Mouse (Mus musculus) forebrain, embryonic 16.5 days (tissue): Measurements from ENCODE around the gene Actr1a. TPM values are rescaled to one million over a fixed set of nuclear protein-coding genes. Genes with fewer than 3 reads are reported as not detected.

ENCODE experiments used
- ATAC-seq: fragments of 200-750 bp; cut with Nextera tagmentation; 2 replicates; pipeline ENCODE4 v1.8.0; 2017; ENCODE audit warnings: mild to moderate bottlenecking, moderate library complexity
- H3K27ac ChIP-seq: fragments of 300-500 bp; sonication (generic); 2 replicates; pipeline ENCODE4 v1.5.1; 2014; ENCODE audit warnings: low read length, control low read depth
- H3K27me3 ChIP-seq: fragments of 300-500 bp; sonication (generic); replicated peaks from 2 replicates; pipeline ENCODE4 v1.6.1; 2014; ENCODE audit warnings: low read length; ENCODE audit not compliant: control insufficient read depth, insufficient read depth
- H3K36me3 ChIP-seq: fragments of 300-500 bp; sonication (generic); 2 replicates; pipeline ENCODE4 v1.6.1; 2014; ENCODE audit not compliant: control insufficient read depth, insufficient read depth
- H3K4me1 ChIP-seq: fragments of 300-500 bp; sonication (generic); replicated peaks from 2 replicates; pipeline ENCODE4 v1.6.1; 2014; ENCODE audit warnings: low read length; ENCODE audit not compliant: control insufficient read depth, insufficient read depth
- H3K4me2 ChIP-seq: fragments of 300-500 bp; sonication (generic); 2 replicates; pipeline ENCODE4 v1.6.1; 2014; ENCODE audit warnings: mild to moderate bottlenecking, low read length, control low read depth
- H3K4me3 ChIP-seq: fragments of 300-500 bp; sonication (generic); replicated peaks from 2 replicates; pipeline ENCODE4 v1.5.1; 2014; ENCODE audit warnings: mild to moderate bottlenecking, low read length, control low read depth
- H3K9ac ChIP-seq: fragments of 300-500 bp; sonication (generic); replicated peaks from 2 replicates; pipeline ENCODE4 v1.6.1; 2014; ENCODE audit warnings: low read depth, low read length, control low read depth
- H3K9me3 ChIP-seq: fragments of 300-500 bp; sonication (generic); 2 replicates; pipeline ENCODE4 v1.6.1; 2016; ENCODE audit warnings: low read length; ENCODE audit not compliant: control insufficient read depth
- WGBS: fragments of 180-500 bp; shearing (Covaris S2); extraction: QIAGEN DNeasy Blood & Tissue Kit; methylation state at CpG from one replicate; pipeline ENCODE4 v1.1.7; 2014; 5-methylcytosine and 5-hydroxymethylcytosine counted together
- polyA plus RNA-seq: library from polyadenylated mRNA; unstranded; fragments of >200 nt; fragmentation: Nextera tagmentation; extraction: Ambion mirVana; gene quantifications from 2 replicates; pipeline ENCODE4 v1.2.1, GENCODE M21; 2015

Gene Actr1a
- polyA plus RNA-seq, 1 experiment from 2014 or later: 400 TPM

GRCm38 (mm10) chr19:46394712-46395108 lies 838 bp downstream of the Actr1a start:
- ATAC-seq: no peak
- H3K27ac ChIP-seq: no peak overlapping the region
- H3K4me1 ChIP-seq: peaks cover 36% of the 10 kb centered on the region
- no peaks in the 10 kb centered on the region for H3K9me3 ChIP-seq
- H3K4me2 ChIP-seq: peak overlapping the region; percentile 92
- WGBS: 9% methylated on average over 10 of the region's 10 CpGs
- no peaks in the 10 kb centered on the region for H3K36me3 ChIP-seq
- H3K9ac ChIP-seq: peak overlapping the region; percentile 51
- no peaks in the 10 kb centered on the region for H3K27me3 ChIP-seq
- H3K4me3 ChIP-seq: peak overlapping the region; percentile 61

GRCm38 (mm10) chr19:46392018-46392417 lies 3.5 kb downstream of the Actr1a start:
- Histone ChIP-seq H3K9me3 (no peaks in the 10 kb centered on the region), H3K4me2 (no peak overlapping the region), H3K36me3 (no peaks in the 10 kb centered on the region), H3K4me3 (no peak overlapping the region), H3K9ac (no peak overlapping the region), H3K27ac (no peak overlapping the region), H3K27me3 (no peaks in the 10 kb centered on the region), H3K4me1 (peaks cover 19% of the 10 kb centered on the region)
- ATAC-seq: no peak
- 28% methylated on average over 4 of the region's 4 CpGs for WGBS

GRCm38 (mm10) chr19:46389872-46390271 lies 5.7 kb downstream of the Actr1a start:
- H3K9ac ChIP-seq: no peak overlapping the region
- no peak overlapping the region for H3K4me2 ChIP-seq
- no peak overlapping the region for H3K4me3 ChIP-seq
- H3K36me3 ChIP-seq: peaks cover under 1% of the 10 kb centered on the region; the same call in 1 of the 2 replicates
- ATAC-seq: no peak
- H3K27ac ChIP-seq: no peak overlapping the region
- WGBS: 91% methylated on average over 5 of the region's 5 CpGs
- peaks cover 14% of the 10 kb centered on the region for H3K4me1 ChIP-seq
- H3K27me3 ChIP-seq: no peaks in the 10 kb centered on the region
- H3K9me3 ChIP-seq: no peaks in the 10 kb centered on the region

- Histone ChIP-seq H3K9ac (no peak overlapping the region), H3K36me3 (peaks cover 68% of the 10 kb centered on the region), H3K9me3 (no peaks in the 10 kb centered on the region), H3K27me3 (no peaks in the 10 kb centered on the region), H3K4me3 (no peak overlapping the region), H3K4me1 (no peaks in the 10 kb centered on the region), H3K27ac (no peak overlapping the region), H3K4me2 (no peak overlapping the region)
- ATAC-seq: no peak
- 93% methylated on average over 9 of the region's 9 CpGs for whole genome bisulfite sequencing
These were observed 13.3 kb downstream of the Actr1a start for GRCm38 (mm10) chr19:46382275-46382674.

- H3K4me3 ChIP-seq: no peak overlapping the region
- ATAC-seq: no peak
- H3K27me3 ChIP-seq: no peaks in the 10 kb centered on the region
- H3K9ac ChIP-seq: no peak overlapping the region
- no peak overlapping the region for H3K4me2 ChIP-seq
- 54% methylated on average over 4 of the region's 4 CpGs for WGBS
- no peaks in the 10 kb centered on the region for H3K9me3 ChIP-seq
- peaks cover 39% of the 10 kb centered on the region for H3K36me3 ChIP-seq
- H3K4me1 ChIP-seq: no peaks in the 10 kb centered on the region; the same call in 1 of the 2 replicates
- H3K27ac ChIP-seq: no peak overlapping the region
These were observed 19.7 kb downstream of the Actr1a start for GRCm38 (mm10) chr19:46375891-46376290.

GRCm38 (mm10) chr19:46375489-46375888 lies 20.1 kb downstream of the Actr1a start:
- peak; percentile 60 for ATAC-seq
- Histone ChIP-seq H3K4me2 (no peak overlapping the region), H3K4me3 (no peak overlapping the region), H3K9me3 (no peaks in the 10 kb centered on the region), H3K27ac (no peak overlapping the region), H3K9ac (no peak overlapping the region), H3K27me3 (no peaks in the 10 kb centered on the region), H3K4me1 (no peaks in the 10 kb centered on the region; the same call in 1 of the 2 replicates), H3K36me3 (peaks cover 35% of the 10 kb centered on the region)
- WGBS: 26% methylated on average over 5 of the region's 5 CpGs

- peaks cover 26% of the 10 kb centered on the region for H3K36me3 ChIP-seq
- H3K4me3 ChIP-seq: no peak overlapping the region
- no peaks in the 10 kb centered on the region for H3K27me3 ChIP-seq
- H3K27ac ChIP-seq: no peak overlapping the region
- no peak overlapping the region for H3K4me2 ChIP-seq
- H3K9me3 ChIP-seq: no peaks in the 10 kb centered on the region
- H3K9ac ChIP-seq: no peak overlapping the region
- WGBS: 51% methylated on average over 21 of the region's 21 CpGs
- peak; percentile 60 for ATAC-seq
- no peaks in the 10 kb centered on the region; the same call in 1 of the 2 replicates for H3K4me1 ChIP-seq
These were observed 21.0 kb downstream of the Actr1a start for GRCm38 (mm10) chr19:46374477-46375088.

- Histone ChIP-seq H3K9ac (no peak overlapping the region), H3K4me1 (no peaks in the 10 kb centered on the region; the same call in 1 of the 2 replicates), H3K4me2 (no peak overlapping the region), H3K9me3 (no peaks in the 10 kb centered on the region), H3K27me3 (no peaks in the 10 kb centered on the region), H3K36me3 (no peaks in the 10 kb centered on the region), H3K27ac (no peak overlapping the region), H3K4me3 (no peak overlapping the region)
- 44% methylated on average over 4 of the region's 4 CpGs for WGBS
- no peak for ATAC-seq
These were observed 26.3 kb downstream of the Actr1a start for GRCm38 (mm10) chr19:46369204-46369603.

- no peak overlapping the region for H3K4me2 ChIP-seq
- H3K27ac ChIP-seq: no peak overlapping the region
- no peaks in the 10 kb centered on the region for H3K4me1 ChIP-seq
- H3K9ac ChIP-seq: no peak overlapping the region
- no peaks in the 10 kb centered on the region for H3K27me3 ChIP-seq
- 87% methylated on average over 23 of the region's 23 CpGs for WGBS
- ATAC-seq: no peak
- H3K36me3 ChIP-seq: no peaks in the 10 kb centered on the region
- no peak overlapping the region for H3K4me3 ChIP-seq
- H3K9me3 ChIP-seq: no peaks in the 10 kb centered on the region
These were observed 27.6 kb downstream of the Actr1a start for GRCm38 (mm10) chr19:46367798-46368590.
